Mouse (Mus musculus) neural tube, embryonic 11.5 days (tissue): ENCODE measurements at regions not wholly inside any gene's neighbourhood (a gene's known extent, or its start where the extent isn't known, plus 50 kb on each side); places are given as distances from the start of the nearest gene placed in this dataset.

Experiments used
- ATAC-seq: fragments of 200-750 bp; cut with Nextera tagmentation; 2 replicates; pipeline ENCODE4 v1.8.0; 2017; ENCODE audit warnings: moderate number of reproducible peaks, mild to moderate bottlenecking, moderate TSS enrichment, moderate library complexity; ENCODE audit not compliant: insufficient read depth, low FRiP score, low TSS enrichment
- DNase-seq: peaks from one replicate; pipeline ENCODE4 v3.0.0-alpha.2; 2015; ENCODE audit warnings: low spot score
- H3K27ac ChIP-seq: fragments of 300-500 bp; sonication (generic); 2 replicates; pipeline ENCODE4 v1.5.1; 2014; ENCODE audit warnings: low read depth, mild to moderate bottlenecking, low read length
- H3K27me3 ChIP-seq: fragments of 300-500 bp; sonication (generic); 2 replicates; pipeline ENCODE4 v1.6.1; 2014; ENCODE audit warnings: mild to moderate bottlenecking, low read length, mixed read lengths; ENCODE audit not compliant: control insufficient read depth, insufficient read depth
- H3K36me3 ChIP-seq: fragments of 300-500 bp; sonication (generic); 2 replicates; pipeline ENCODE4 v1.6.1; 2014; ENCODE audit warnings: mild to moderate bottlenecking, low read length, moderate library complexity, mixed read lengths; ENCODE audit not compliant: control insufficient read depth, insufficient read depth
- H3K4me1 ChIP-seq: fragments of 300-500 bp; sonication (generic); 2 replicates; pipeline ENCODE4 v1.6.1; 2014; ENCODE audit warnings: low read length, mixed read lengths; ENCODE audit not compliant: control insufficient read depth, insufficient read depth
- H3K4me2 ChIP-seq: fragments of 300-500 bp; sonication (generic); 2 replicates; pipeline ENCODE4 v1.6.1; 2014; ENCODE audit warnings: low read depth, mild to moderate bottlenecking, moderate library complexity
- H3K4me3 ChIP-seq: fragments of 300-500 bp; sonication (generic); 2 replicates; pipeline ENCODE4 v1.5.1; 2014; ENCODE audit warnings: low read depth, low read length
- H3K9ac ChIP-seq: fragments of 300-500 bp; sonication (generic); 2 replicates; pipeline ENCODE4 v1.6.1; 2014; ENCODE audit warnings: mild to moderate bottlenecking, low read length
- H3K9me3 ChIP-seq: fragments of 300-500 bp; sonication (generic); 2 replicates; pipeline ENCODE4 v1.6.1; 2016; ENCODE audit warnings: low read length; ENCODE audit not compliant: control insufficient read depth
- WGBS: fragments of 180-500 bp; shearing (Covaris S2); extraction: QIAGEN DNeasy Blood & Tissue Kit; methylation state at CpG from one replicate; pipeline ENCODE4 v1.1.7; 2014; 5-methylcytosine and 5-hydroxymethylcytosine counted together

DNA sequence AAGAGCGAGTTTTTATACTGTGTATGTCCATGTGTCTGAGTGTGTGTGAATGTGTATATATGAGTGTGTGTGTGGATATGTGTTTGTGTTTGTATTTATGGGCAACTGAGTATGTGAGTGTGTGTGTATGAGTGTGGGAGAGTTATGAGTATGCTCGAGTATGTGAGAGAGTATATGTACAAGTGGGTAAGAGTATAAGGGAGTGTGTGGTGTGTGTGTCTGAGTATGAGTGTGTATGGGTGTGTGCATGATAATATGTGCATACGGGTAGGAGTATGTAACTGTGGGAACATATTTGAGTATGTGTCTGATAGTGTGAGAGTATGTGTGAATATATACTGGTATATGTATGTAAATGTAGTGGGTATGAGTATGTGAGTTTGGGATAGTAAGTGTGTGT lies 110.0 kb upstream of the Arhgef26 start:
- no peak overlapping the region for H3K9ac ChIP-seq
- 86% methylated on average over 3 of the region's 3 CpGs for WGBS
- no peak overlapping the region for H3K27ac ChIP-seq
- H3K4me1 ChIP-seq = no peaks in the 10 kb centered on the region
- no peaks in the 10 kb centered on the region for H3K36me3 ChIP-seq
- H3K27me3 ChIP-seq = no peaks in the 10 kb centered on the region
- H3K4me3 ChIP-seq = no peak overlapping the region
- ATAC-seq (no peak), DNase-seq (no peak)
- H3K4me2 ChIP-seq = no peak overlapping the region
- no peaks in the 10 kb centered on the region for H3K9me3 ChIP-seq

DNA sequence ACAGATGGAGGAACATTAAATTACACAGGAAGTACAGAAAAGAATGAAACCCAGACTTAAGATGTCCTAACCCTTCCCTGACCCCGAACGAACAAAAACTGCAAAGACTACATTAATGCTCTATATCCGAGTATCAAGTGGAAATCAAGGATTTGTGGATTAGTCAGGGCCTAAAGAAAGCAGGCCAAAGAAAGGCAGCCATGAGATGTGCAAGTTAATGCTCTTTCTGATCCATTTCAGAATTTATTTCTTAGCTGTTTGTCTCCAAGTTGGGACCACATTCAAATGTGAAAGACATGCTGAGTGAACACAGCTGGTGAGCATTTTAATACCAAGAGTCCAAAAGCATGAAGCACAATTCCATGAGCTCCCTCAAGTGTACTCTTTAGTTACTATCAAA lies 97.1 kb upstream of the Arhgef26 start:
- Histone ChIP-seq H3K27ac (no peak overlapping the region), H3K9me3 (no peaks in the 10 kb centered on the region), H3K27me3 (no peaks in the 10 kb centered on the region), H3K9ac (no peak overlapping the region), H3K4me2 (no peak overlapping the region), H3K36me3 (no peaks in the 10 kb centered on the region), H3K4me3 (no peak overlapping the region), H3K4me1 (no peaks in the 10 kb centered on the region)
- DNase-seq (no peak), ATAC-seq (no peak)
- WGBS = 91% methylated on average over 3 of the region's 3 CpGs

DNA sequence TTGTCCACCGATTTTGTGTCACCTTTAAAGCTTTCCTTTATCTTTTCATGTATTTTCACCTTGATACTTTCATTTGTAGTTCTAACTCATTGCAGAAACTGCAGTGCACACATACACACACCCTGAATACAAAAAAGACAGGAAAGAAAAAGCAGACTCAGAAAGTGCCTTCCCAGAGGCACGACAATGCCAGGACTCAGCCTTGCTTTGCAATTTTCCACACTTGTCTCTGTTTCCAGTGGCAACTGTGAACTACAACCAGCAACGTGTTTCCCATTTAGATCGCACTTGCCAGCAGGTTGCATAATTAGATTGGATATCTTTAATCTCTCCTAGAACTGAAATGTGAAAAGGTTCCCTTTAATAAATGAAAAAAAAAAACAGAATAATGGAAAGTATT lies 66.4 kb upstream of the Arhgef26 start:
- H3K4me2 ChIP-seq = no peak overlapping the region
- no peak for DNase-seq
- WGBS = 68% methylated on average over 4 of the region's 4 CpGs
- no peak overlapping the region for H3K4me3 ChIP-seq
- no peaks in the 10 kb centered on the region for H3K27me3 ChIP-seq
- no peaks in the 10 kb centered on the region for H3K36me3 ChIP-seq
- no peak overlapping the region for H3K27ac ChIP-seq
- no peak for ATAC-seq
- no peaks in the 10 kb centered on the region for H3K4me1 ChIP-seq
- no peak overlapping the region for H3K9ac ChIP-seq
- no peaks in the 10 kb centered on the region for H3K9me3 ChIP-seq

DNA sequence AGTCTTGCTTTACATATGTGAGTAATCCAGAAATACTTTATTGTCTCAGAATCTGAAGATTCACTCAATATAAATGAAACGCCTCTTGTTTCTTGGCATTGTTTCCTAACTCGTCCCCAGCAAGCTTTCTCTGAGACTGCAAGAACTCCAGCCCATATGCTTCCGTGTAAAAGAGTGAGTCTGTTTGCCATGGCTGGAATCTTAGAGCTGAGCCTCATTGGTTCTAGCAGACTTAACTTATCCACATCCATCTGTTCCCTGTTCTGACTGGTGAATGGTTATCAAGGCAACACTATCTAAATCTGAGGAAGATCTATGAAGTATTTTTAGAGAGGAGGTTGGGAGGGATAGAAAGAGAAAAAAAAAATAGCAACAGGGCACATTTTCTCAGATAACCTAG lies 59.9 kb upstream of the Arhgef26 start:
- Histone ChIP-seq H3K36me3 (no peaks in the 10 kb centered on the region), H3K4me2 (no peak overlapping the region), H3K9ac (no peak overlapping the region), H3K4me1 (no peaks in the 10 kb centered on the region), H3K27me3 (no peaks in the 10 kb centered on the region), H3K4me3 (no peak overlapping the region), H3K27ac (no peak overlapping the region), H3K9me3 (no peaks in the 10 kb centered on the region)
- 83% methylated on average over 3 of the region's 3 CpGs for WGBS
- DNase-seq (no peak), ATAC-seq (no peak)

DNA sequence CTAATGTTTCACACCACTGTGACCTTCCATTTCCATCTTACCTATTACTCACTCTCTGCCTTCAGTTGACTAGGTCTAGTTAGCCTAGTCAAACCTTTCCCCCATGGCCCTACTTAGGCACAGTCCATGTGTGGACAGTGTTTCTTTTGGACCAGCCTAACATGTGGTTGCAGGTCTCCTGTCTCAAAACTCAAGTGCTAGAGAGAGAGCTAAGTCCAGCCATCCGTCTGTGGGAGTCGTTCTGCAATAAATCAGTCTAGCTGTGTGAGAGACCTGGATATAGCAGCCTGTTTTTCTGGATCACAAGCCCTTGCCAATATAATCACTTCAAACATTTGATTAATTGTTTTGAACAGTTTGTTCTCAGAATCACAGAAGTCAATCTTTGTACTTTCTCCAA lies 57.2 kb upstream of the Arhgef26 start:
- Histone ChIP-seq H3K4me3 (no peak overlapping the region), H3K4me1 (no peaks in the 10 kb centered on the region), H3K4me2 (no peak overlapping the region), H3K36me3 (no peaks in the 10 kb centered on the region), H3K27ac (no peak overlapping the region), H3K9me3 (no peaks in the 10 kb centered on the region), H3K27me3 (no peaks in the 10 kb centered on the region), H3K9ac (no peak overlapping the region)
- no peak for ATAC-seq
- 62% methylated on average over 2 of the region's 2 CpGs for WGBS
- no peak for DNase-seq
